Mouse (Mus musculus) kidney, postnatal 36 days (tissue): ENCODE measurements at regions not wholly inside any gene's neighbourhood (a gene's known extent, or its start where the extent isn't known, plus 50 kb on each side); places are given as distances from the start of the nearest gene placed in this dataset.
A peak's percentile ranks its signal among the peaks of the same experiment; 100 is the strongest.

ENCODE experiments used
- DNase-seq, 2 experiments: peaks; one replicate each; pipeline ENCODE4 v3.0.0; 2021 to 2022; ENCODE audit warnings: mixed read lengths in 2 of 2

- DNase-seq = no peak
Measured at GRCm38 (mm10) chr11:112889760-112890159, 107.7 kb downstream of the Sox9 start.

GRCm38 (mm10) chr11:112897597-112897996, 115.6 kb downstream of the Sox9 start:
- no peak for DNase-seq

DNA sequence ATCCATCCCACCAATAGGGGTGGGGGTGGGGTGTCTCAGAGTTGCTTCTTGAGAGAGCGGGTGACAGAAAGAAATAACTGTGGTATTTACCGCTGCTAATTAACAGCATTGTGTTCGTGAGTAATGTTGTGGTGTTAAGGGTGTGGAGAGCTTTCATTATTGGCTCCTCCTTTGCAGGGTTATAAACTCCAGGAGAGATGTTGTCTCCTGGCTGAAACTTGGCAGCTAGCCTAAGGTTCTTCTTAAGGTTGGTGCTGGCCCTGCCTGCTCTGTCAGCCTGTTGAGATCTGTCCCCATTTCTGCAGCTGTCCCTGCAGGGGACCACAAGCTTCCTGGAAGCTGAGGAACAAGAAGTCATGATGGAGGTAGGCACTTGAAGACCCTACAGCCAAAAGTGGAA, 120.6 kb downstream of the Sox9 start:
- DNase-seq = no peak

- DNase-seq = no peak
Measured at GRCm38 (mm10) chr11:112910309-112910708, 128.3 kb downstream of the Sox9 start.

- no peak for DNase-seq
Measured at GRCm38 (mm10) chr11:112912875-112913274, 130.9 kb downstream of the Sox9 start.

GRCm38 (mm10) chr11:112916923-112917322, 134.9 kb downstream of the Sox9 start:
- DNase-seq = no peak

DNA sequence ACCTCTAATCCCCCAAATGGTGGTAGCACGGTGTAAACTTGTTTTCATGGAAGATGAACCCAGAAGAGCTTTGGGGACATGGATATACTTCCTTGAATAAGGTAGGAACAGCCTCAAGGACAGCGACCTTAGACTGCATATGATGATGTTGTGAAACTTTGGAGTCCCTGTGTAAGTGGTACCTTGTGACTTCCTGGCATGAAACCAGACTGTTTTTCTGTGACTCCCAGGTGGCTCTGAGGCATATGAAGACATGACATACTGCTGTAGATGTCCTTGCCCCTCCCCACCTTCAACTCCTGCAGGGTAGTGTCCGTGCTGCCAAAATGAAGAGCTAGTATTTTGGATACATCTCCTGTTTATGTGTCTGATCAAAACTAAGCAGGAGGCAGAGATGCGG, 138.1 kb downstream of the Sox9 start:
- no peak for DNase-seq

DNA sequence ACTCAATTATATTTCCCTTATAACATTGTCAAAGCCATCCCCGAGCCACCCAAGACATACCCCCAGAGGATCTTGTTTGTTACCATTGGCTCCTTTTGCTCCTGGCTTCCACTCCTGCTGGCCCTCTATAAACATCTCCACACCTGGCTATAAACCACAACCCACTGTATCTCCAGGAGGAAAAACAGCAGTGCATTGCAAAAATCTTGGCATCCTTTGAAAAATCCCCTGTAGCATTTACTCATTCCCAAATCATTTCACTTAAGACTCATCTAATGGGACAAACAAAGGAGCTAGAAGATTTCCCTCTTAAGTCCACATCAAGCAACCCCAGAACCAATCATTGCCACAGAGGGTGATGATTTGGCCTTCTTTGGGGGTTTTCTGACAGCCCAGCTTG, 142.6 kb downstream of the Sox9 start:
- no peak for DNase-seq

DNA sequence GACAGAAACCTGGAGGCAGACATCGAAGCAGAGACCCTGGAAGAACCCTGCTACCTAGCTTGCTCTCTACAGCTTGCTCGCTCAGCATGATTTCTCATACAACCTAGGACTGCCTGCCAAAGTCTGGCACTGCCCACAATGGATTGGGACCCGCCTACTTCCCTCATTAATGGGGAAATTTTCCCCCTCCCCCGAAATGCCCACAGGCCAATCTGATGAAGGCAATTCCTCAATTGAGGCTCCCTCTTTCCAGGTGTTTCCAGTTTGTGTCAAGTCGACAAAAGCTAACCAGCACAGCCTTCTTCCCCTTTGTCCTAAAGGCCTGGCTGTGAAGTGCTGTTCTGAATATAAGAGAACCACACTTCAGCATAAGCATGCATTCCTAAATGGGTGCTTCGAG, 143.1 kb downstream of the Sox9 start:
- DNase-seq = no peak

DNA sequence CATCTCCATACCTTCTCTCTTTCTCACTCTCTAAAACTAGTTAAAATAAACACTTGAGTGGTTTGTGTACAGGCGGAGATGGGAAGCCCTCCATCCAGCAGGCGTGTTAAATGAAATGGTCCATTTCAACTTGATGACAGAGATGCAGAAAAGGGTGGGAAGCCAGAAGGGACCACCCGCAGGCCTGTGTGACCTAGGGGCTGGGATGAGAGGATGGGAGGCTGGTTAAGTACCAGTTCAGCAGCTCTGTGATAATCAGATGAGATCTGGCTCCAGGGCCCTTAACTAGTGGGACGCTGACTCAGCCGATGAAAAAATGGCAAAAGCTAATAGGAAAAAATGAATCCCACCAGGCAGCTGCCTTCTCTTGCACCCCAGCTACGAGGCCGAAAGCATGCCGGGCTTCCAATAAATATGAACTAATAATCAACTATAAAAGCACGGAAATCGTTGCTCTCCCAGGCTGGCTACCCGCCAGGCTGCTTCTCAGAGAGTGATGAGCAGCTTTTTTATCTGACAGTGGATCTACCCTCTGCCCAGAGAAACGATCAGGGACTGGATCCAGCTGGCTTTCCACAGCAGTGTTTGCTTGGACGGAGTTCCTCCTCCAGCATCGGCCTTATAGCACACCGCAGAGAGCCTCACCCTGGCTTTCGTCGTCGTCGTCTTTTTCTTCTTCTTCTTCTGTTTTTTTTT, 144.5 kb downstream of the Sox9 start:
- peak; percentile 7 to 27 for DNase-seq

GRCm38 (mm10) chr11:112930186-112930808, 148.3 kb downstream of the Sox9 start:
- no peak for DNase-seq

- DNase-seq = no peak
Measured at GRCm38 (mm10) chr11:112938035-112938434, 156.0 kb downstream of the Sox9 start.

DNA sequence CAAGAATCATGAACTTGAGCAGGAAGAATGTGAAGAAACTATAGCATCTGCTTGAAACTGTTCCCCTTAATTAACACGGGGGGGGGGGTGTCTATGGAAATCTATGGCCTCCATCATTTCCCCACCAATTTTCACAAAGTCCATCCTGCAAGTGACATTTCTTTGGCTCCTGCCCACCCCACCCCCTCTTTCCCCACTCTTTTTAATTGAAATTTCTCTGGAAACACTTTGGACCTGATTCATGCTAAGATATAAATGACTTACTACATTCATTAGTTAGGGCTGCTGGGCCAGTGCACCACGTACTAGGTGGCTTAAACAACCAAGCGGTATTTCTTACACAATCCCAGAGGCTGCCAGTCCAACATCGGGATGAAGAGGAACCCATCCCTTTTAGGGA, 169.4 kb downstream of the Sox9 start:
- DNase-seq = no peak

DNA sequence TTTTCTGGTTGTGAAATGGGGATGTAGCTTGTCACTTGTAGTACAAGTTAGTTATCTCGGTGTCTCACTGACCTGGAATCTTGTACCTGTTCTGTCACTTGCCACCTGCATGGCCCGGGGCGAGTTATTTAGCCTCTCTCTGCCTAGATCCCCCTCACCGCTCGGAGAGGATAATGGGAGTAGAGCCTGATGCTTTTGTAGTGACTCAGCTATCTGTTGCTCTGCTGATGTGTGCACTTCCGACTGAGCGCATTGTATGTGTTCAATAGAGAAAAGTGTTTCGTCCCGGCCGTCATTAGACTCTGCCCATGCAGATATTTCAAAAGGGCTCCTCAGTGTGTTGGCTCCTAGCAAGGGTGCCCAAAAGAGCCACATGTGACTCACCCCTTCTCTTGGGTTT, 170.3 kb downstream of the Sox9 start:
- no peak for DNase-seq

- no peak for DNase-seq
Measured at GRCm38 (mm10) chr11:112953491-112953890, 171.5 kb downstream of the Sox9 start.

DNA sequence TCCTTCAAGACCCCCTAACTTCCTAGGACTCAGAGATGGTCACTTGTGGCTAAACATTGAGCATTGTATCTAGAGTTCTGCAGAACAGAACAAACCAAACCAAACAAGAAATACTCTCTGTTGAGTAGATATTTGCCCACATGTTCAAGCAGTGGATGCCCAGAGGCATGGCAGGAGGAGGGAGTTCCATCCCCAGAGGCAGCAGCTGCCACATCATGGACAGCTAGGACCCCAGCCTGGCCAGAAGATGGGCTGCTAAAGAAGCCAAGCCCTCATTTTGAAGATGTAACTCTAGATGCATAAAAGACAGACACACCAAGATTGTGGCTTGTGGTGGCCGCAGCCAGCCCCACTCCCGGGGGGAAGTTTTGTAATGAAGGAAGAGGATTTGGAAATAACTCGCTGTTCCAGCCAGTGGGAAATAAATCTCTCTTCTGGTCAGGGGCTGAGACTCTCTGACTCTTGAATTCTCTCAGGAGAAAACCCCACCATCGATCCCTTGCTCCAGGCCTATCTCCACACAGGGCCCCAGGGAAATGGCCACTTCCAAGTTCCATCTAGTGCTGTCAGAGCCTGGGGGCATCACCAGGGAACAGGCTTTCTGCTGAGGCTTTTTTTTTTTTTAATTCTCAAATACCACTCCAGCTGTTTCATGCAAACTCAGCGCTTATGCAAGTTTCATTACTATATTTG, 174.9 kb downstream of the Sox9 start:
- DNase-seq = no peak

GRCm38 (mm10) chr11:112959609-112960008, 177.6 kb downstream of the Sox9 start:
- no peak for DNase-seq

DNA sequence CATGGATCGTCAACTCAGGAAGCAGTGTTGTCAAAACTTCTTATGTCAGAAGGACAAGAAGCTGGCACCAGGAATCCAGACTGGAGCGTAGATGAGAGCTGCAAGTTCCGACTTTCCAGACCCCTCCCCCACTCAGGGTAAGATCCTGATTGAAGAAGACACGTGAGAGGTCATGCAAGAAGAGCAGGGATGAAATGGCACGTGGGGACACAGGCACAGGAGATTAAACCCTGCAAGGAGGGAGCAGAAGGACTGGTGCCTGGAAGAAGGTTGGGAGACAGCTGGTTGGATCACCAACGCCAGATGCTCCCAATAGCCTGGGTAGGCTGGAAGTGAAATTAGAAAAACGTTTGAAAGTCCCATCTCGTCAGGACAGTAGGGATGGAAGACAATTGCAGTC, 191.3 kb downstream of the Sox9 start:
- DNase-seq = no peak

DNA sequence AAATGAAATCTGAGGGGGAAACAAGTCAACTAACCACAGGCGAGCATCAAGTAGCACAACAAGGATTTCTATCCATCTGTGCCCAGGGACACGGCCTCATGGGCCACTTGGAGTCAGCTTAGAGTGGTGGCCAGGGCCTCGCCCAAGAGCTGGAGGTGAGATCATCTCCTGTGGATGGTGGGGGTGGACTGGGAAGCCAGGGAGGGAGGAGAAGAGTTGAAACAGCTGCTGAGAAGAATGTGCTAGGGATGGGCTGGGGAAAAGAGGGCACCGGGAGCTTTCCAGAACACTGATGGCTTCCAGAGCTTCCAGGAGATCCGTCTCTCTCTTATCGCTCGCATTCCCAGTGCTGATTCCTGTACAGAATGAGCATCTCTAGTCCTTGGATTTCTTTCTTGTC, 192.9 kb downstream of the Sox9 start:
- no peak for DNase-seq

DNA sequence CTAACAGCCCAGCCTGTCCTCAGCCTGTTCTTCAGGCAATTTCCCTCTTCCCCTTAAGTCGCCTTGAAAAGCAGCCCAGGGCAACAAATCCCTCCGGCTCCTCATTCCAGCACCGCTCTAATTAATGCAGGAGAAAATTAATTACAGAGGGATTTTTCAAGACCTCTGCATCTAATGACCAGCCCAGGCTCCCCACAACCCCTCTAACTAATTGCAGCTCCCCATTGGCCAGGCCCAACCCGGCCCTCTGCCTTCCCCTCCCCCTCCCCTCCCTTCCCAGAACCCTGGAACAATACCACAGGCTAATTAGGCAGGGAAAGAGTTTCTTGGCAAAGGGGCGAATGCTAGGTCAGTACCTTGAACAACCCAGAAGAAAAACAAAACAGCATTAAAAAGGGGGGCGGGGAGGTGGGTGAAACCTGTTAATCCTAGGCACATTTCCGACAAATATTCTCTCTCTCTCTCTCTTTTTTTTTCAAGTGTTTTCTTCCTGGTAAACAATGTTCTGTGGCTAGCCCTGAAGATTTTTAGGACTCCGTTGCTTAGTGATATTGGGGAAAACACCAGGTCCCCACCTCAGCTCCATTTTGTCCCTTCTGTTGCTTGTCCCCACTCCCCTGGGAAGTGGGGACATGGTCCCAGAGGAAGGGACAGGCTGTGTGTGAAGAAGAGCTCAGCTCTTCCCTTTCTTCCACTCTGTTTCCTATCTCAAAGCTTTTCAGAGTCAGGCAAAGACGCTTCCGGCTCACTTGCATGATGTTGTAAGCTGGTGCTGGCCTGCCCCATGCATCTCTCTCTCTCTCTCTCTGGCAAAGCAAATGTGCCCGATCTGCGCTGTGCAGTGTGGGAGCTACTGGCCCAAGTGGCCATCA, 195.1 kb downstream of the Sox9 start:
- DNase-seq = no peak

GRCm38 (mm10) chr11:112978884-112979283, 196.9 kb downstream of the Sox9 start:
- DNase-seq = no peak

GRCm38 (mm10) chr11:112979413-112979812, 197.4 kb downstream of the Sox9 start:
- no peak for DNase-seq

DNA sequence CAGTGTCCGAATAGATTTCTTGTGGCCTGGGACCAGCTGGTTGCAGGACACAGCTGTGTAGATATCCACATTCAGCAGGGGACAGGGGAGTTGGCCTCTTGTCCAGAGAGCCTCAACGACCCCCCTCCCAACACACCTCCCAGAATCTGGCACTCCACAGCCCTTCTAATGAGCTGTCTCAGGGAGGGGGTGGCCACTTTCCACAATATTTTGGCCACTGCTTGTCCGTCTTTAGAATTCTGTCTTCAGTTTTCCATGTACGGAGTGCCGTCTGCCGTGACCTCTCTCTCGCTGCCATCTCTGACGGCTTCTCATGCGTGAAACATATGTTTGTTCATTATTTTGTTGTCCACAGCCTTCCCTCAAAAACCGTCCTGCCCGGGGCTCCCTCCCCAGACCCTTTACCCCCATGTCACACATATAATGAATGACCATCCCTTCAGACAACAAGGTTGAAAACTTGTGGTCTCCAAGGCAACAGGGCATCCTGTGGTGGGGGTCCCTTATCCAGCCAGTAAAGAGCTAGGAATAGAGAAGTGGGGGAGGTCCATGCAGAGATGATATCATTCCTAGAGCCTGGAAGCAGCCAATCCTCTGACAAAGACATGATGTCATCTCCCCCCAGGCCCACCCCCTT, 200.3 kb downstream of the Sox9 start:
- DNase-seq = no peak
